Mouse (Mus musculus) v-Abl transformed pro-B cells (cell line): ENCODE data around the gene Rpusd1.

Experiments used
- in situ Hi-C, 2 experiments: fragments of 400-800 bp; cut with MboI; formaldehyde crosslinking; loops; one replicate each; pipeline ENCODE4 v1.15.1; 2025; ENCODE audit not compliant: unreplicated experiment in 2 of 2

The Rpusd1 gene

DNA sequence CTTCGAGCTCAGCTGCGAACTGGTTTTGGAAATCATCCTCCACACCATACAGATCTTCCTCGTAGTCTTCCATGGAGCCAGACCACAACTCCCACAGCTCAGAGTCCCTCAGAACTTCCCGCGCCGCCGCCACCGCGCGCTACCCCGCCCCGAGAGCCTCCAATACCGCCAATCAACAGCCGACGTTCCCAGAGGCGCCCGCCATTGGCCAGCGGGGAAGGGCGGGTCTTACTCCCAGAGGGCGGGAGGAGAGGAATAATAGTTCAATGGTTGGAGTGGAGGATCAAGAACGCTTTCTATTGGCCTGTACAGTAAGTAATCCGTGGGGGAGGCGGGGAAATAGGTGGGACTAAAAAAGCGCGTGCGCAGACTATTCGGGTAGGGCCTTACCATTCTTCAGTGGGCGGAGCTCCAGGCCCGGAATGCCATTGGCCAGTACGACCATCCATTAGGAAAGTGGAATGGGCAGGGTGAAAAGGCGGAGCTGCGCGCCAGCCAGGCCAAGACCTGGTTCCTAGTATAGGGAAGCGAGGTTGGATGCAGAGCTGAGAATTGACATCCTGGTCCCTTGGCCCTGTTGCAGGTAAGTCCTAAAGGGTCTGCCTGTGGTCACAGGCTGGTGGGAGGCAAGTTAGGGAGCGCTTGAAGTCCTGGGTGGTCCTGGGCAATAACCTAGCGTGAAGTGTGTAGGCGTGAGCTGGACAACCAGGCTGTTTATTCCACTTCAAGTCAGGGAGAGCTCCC is at the start of gene Rpusd1, which contains the start of gene Chtf18:
Gene Rpusd1, plus strand, starts transcription at position 406 of the 744 bp plus-strand sequence.
Gene Chtf18, minus strand, starts transcription at position 155 of the 744 bp plus-strand sequence.
- in situ Hi-C loops = no loop called here

- in situ Hi-C loops = loop anchor here in 1 of 2 experiments (10.0 kb wide), 1 partner anchor 103 kb away; the partner anchor contains the start of genes Lmf1 and Sox8
These were observed 49.5 kb upstream of the Rpusd1 start for GRCm38 (mm10) chr17:25677969-25678368.

- in situ Hi-C loops = loop anchor here in 1 of 2 experiments (10.0 kb wide), 1 partner anchor 105 kb away; the partner anchor contains the start of genes Lmf1 and Sox8
These were observed 47.7 kb upstream of the Rpusd1 start for GRCm38 (mm10) chr17:25679818-25680217.

- in situ Hi-C loops = no loop called here
These were observed 45.8 kb upstream of the Rpusd1 start for GRCm38 (mm10) chr17:25681636-25682035.

DNA sequence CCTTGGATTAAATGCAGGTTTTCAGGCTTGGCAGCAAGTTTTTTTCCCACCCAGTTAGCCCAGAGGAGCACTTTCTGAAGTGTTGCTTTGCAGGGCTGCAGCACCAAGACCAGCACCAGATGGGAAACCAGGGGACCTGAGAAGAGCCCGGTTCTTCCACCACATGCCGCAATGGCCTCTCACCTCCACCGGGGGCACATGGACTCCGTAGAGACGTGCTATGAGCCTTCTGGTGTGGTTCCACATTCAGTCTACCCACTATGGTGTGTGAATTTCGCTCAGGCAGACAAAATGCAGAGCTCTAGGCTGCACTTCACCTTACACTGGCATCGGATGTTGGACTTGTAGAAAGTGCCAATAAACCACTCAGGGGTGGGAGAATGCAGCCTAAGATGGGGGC is 41.1 kb upstream of the Rpusd1 start:
- in situ Hi-C loops = no loop called here

DNA sequence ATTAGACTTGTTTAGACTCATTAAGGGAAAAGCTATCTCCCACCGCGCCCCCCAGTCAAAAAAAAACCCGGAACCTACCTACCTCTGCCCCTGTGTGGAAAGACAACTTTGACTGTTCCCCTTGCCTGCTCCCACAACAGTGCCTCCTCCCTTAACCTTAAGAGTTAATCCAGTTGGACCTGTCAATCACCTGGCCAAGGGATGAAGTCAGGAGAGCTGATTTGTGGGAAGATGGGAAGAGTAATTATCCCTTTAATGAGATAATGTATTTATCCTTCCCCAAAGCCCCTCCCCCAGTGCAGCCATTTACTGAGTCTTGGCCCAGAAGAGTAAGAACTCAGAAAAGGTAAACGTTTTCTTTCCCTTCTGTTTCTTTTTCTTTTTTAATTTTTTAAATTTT is 38.5 kb upstream of the Rpusd1 start:
- in situ Hi-C loops = no loop called here

DNA sequence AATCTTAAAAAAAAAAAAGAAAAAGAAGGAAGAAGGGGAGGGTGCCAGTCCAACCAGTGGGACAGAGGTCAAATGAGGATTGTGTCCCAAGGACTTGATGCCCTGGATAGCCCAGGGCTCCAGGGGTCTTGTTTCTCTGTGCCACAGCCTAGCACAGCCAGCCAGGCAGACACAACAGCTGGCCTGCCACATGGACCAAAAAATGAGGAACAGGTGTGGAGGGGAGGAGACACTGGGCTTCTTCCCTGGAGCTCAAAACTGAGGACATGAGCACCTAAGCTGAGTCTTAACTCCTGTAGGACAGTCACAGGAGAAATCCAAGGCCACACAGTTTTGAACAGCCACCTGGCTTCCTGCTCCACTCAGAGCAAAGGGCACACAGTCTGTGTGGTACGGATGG is 31.2 kb upstream of the Rpusd1 start:
- in situ Hi-C loops = loop anchor here (5.0 kb wide), 5 partner anchors 124 to 294 kb away; partner anchors contain the start of gene Sox8 (in 1 of the 2)

GRCm38 (mm10) chr17:25698446-25698845 is 29.0 kb upstream of the Rpusd1 start:
- in situ Hi-C loops = loop anchor here (5.0 kb wide), 5 partner anchors 126 to 296 kb away; partner anchors contain the start of gene Sox8 (in 1 of the 2)

- in situ Hi-C loops = no loop called here
These were observed 26.5 kb upstream of the Rpusd1 start for GRCm38 (mm10) chr17:25700863-25701496.

DNA sequence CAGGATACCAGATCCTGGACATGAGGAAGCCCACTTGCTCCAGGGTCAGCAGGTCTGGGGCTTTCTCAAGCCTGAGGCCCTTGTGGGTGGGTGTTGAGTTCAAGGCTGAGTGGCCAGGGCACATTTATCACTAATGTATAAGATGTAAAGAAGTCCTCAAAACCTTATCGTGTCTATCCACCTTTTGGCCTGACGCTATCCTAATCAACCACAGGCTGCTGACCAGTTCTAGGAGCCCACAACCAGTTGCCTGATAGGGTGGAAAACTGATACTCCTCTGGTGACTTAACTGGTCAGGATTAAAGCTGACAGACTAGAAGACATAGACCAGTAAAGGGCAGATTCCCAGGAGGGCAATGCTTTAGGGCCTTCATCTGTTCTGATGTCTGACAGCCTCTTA is 17.5 kb upstream of the Rpusd1 start:
- in situ Hi-C loops = no loop called here

DNA sequence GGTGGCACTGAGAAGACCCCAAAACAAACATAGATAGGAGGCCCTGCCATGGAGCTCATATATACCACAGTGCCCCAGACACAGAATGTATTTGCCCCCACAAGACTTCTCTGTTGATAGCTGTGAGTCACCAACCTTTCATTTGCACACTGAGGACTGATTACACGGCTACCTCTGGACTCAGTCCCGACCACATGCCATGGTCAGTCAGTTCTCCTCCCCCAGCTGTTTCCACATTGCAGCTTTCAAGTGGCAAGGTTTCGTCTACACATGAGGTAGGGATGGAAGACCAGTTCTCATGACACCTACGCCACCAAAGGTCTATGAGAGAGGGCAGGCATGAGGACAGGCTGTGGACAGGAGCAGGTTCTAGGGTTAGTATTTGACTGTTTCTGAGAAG is 16.3 kb upstream of the Rpusd1 start:
- in situ Hi-C loops = no loop called here

DNA sequence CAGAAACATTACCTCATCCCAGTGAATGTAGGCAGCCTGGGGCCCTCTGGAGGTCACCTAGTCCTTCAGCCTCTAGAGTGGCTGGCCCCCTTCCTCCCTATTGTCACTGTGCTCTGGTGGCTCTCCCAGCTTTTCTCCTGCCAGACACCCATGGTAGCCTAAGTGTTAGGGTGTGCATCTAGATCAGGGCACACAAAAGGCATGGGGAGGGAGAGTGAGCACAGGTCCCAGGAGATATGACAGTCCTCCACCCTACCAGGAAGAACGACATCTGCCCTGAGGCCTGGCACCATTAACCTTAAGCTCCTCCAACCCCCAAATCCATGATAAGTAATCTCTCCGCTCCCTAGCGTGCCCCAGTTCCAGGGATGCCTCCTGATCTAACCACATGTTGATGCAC is 11.8 kb upstream of the Rpusd1 start:
- in situ Hi-C loops = no loop called here

GRCm38 (mm10) chr17:25716130-25716529 is 11.3 kb upstream of the Rpusd1 start:
- in situ Hi-C loops = no loop called here

- in situ Hi-C loops = no loop called here
These were observed 10.5 kb upstream of the Rpusd1 start, which contains the start of gene Gng13 for GRCm38 (mm10) chr17:25716711-25717637. Gene Gng13 (plus strand): TSS chr17:25717171.

DNA sequence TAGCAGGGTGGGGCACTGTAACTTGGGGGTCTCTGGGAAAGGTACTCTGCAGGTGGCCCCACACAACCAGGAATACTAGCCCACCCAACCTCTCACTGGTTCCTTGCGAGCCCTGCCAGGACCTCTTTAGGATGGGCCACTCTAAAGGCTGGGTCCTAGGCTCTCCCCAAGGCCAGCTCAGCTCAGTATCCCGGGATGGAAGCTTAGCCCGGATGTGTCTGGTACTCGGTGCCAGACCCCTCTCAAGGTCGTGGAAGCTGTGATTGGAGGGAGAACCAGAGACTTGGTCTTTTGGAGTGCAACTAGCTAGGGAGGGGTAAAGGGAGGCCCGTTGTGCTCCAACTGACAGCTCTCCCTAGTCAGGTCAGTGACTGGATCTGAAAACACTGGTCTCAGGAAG is 9.8 kb upstream of the Rpusd1 start:
- in situ Hi-C loops = no loop called here

- in situ Hi-C loops = no loop called here
These were observed 6.0 kb upstream of the Rpusd1 start for GRCm38 (mm10) chr17:25721476-25721875.

GRCm38 (mm10) chr17:25723470-25723869 is 4.0 kb upstream of the Rpusd1 start:
- in situ Hi-C loops = no loop called here

GRCm38 (mm10) chr17:25723919-25724318 is 3.6 kb upstream of the Rpusd1 start:
- in situ Hi-C loops = no loop called here

DNA sequence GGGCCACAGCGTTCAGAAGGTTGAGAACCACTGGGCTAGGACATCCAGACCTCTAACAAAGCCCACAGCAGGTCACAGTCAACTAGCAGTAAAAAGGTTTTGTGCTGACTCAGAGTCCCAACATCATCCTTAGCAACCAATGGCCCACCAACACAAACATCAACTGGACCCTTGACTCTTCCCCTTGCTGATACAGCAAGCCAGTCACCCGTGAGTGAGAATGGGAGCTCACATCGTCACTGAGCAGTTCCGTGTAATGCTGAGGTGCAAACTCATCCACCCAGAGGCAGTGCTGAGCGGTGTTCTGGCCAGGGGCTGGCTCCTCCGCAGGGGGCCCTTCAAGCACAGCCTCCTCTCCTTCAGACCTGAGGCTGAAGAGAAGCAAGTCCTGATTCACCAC is 2.2 kb upstream of the Rpusd1 start:
- in situ Hi-C loops = no loop called here

GRCm38 (mm10) chr17:25728009-25728270 is 470 bp downstream of the Rpusd1 start:
- in situ Hi-C loops = no loop called here

DNA sequence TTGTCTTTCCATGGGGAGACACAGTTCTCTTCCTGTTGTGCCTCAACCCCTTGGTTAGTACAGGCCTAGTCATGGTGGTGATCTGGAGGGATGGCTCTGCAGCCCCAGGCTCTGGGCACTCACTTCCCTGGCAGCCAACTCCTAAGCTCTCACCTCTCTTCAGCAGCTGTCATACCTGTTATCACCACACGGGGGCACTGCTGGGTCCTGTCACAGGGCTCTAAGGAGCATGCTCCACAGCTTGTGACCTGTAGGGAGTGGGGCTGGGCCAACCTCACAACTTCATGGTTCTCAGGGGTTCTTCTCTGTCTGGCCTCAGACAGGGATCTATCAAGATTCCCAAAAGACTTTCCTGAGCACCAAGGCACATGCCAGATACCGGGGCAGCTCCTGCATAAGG is 4.6 kb downstream of the Rpusd1 start:
- in situ Hi-C loops = loop anchor here (5.0 kb wide), 1 partner anchor 70 kb away; no protein-coding TSS in a partner anchor
